ENCODE assay signal across 25 mouse cellular contexts in the genomic region with DNA sequence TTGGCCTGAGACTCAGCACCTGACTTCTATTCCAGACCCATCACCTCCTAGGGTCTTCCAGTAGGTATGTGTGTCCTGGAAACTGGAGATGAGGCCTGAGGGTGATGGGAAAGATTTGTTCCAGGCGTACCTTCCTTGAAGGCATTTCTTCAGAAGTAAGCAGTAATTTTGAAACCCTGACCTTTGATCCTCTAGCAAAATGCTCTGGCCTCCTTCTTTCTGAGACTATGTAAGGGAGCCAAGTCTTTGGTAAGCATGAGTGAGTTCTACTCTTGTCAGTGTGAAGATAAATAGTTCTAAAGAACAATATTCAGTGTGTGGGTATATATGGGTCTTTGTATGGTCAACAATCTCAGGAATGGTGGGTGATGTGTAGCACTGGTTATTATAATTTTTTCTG.
"Had no signal": no experiment of that assay in that cellular context is flagged by ENCODE, and none has a peak within 500 bp of the region (broad histone marks: within the 10 kb centered on the region; RNA-seq: fewer than 3 reads in every experiment).

No protein-coding gene starts in this region.

- H3K4me2 ChIP-seq: heart, embryonic 12.5 days; hindbrain, embryonic 12.5 days; hindbrain, embryonic 14.5 days; intestine, embryonic 15.5 days; limb, embryonic 12.5 days; liver, embryonic 11.5 days; liver, embryonic 13.5 days; liver, embryonic 15.5 days had no signal

- H3K4me1 ChIP-seq: heart, embryonic 10.5 days; heart, embryonic 12.5 days; hindbrain, embryonic 10.5 days; intestine, embryonic 15.5 days; limb, embryonic 10.5 days; limb, embryonic 12.5 days; liver, embryonic 13.5 days; liver, embryonic 15.5 days had no signal

- H3K9ac ChIP-seq: heart, embryonic 12.5 days; hindbrain, embryonic 12.5 days; hindbrain, embryonic 14.5 days; intestine, embryonic 15.5 days; limb, embryonic 12.5 days; liver, embryonic 13.5 days; liver, embryonic 15.5 days; liver, postnatal 0 days had no signal

- H3K27me3 ChIP-seq: heart, embryonic 12.5 days; hindbrain, embryonic 12.5 days; intestine, embryonic 15.5 days; liver, embryonic 13.5 days; liver, embryonic 15.5 days had no signal

- H3K9me3 ChIP-seq: heart, embryonic 10.5 days; heart, embryonic 12.5 days; hindbrain, embryonic 10.5 days; hindbrain, embryonic 12.5 days; intestine, embryonic 15.5 days; limb, embryonic 10.5 days; limb, embryonic 12.5 days; liver, embryonic 13.5 days; liver, embryonic 15.5 days had no signal

- H3K4me3 ChIP-seq: gastrocnemius, adult 2 months; heart, embryonic 10.5 days; heart, embryonic 12.5 days; hindbrain, embryonic 10.5 days; hindbrain, embryonic 12.5 days; intestine, embryonic 15.5 days; layer of hippocampus, adult 2 months; left cerebral cortex, adult 2 months; limb, embryonic 10.5 days; limb, embryonic 12.5 days; liver, embryonic 13.5 days; liver, embryonic 15.5 days had no signal

- H3K27ac ChIP-seq: gastrocnemius, adult 2 months; heart, embryonic 10.5 days; hindbrain, embryonic 10.5 days; hindbrain, embryonic 12.5 days; hindbrain, embryonic 14.5 days; intestine, embryonic 15.5 days; kidney, postnatal 0 days; layer of hippocampus, adult 2 months; left cerebral cortex, adult 2 months; limb, embryonic 10.5 days; limb, embryonic 12.5 days; liver, embryonic 13.5 days; liver, embryonic 15.5 days had no signal

- ATAC-seq: hindbrain, embryonic 16.5 days; inflammation-experienced regulatory T-cells, adult 6 months; intestine, embryonic 15.5 days; intestine, postnatal 0 days; liver, postnatal 0 days had no signal

- H3K36me3 ChIP-seq: heart, embryonic 10.5 days; heart, embryonic 12.5 days; hindbrain, embryonic 10.5 days; hindbrain, embryonic 12.5 days; intestine, embryonic 15.5 days; limb, embryonic 10.5 days; limb, embryonic 12.5 days; liver, embryonic 13.5 days; liver, embryonic 15.5 days had no signal

- DNase-seq: gastrocnemius, adult 2 months; gastrocnemius, postnatal 10 days; gastrocnemius, postnatal 25 days; heart, adult 18-20 months; heart, postnatal 10 days; heart, postnatal 4 days; liver; liver, embryonic 13.5 days; liver, postnatal 0 days had no signal
